Mouse (Mus musculus): ENCODE measurements around the gene Pank4.

The Pank4 gene

GRCm38 (mm10) chr4:154943323-154944039 lies 20.4 kb upstream of the Pank4 start:
- no peak for DNase-seq (ENCODE audit: low read depth, low spot score)

- DNase-seq (ENCODE audit: low read depth, low spot score), result peak; percentile 95
These were observed 19.8 kb upstream of the Pank4 start for GRCm38 (mm10) chr4:154944121-154944590.

- peak; percentile 89 for DNase-seq (ENCODE audit: low read depth, low spot score)
These were observed 17.6 kb upstream of the Pank4 start for GRCm38 (mm10) chr4:154946319-154946718.

- DNase-seq (ENCODE audit: low read depth, low spot score), result no peak
These were observed 15.6 kb upstream of the Pank4 start for GRCm38 (mm10) chr4:154948066-154948939.

- DNase-seq (ENCODE audit: low read depth, low spot score), result no peak
These were observed 14.9 kb upstream of the Pank4 start for GRCm38 (mm10) chr4:154948940-154949588.

GRCm38 (mm10) chr4:154949589-154949982 lies 14.3 kb upstream of the Pank4 start:
- no peak for DNase-seq (ENCODE audit: low read depth, low spot score)

- DNase-seq (ENCODE audit: low read depth, low spot score), result no peak
These were observed 11.3 kb upstream of the Pank4 start for GRCm38 (mm10) chr4:154952461-154953241.

GRCm38 (mm10) chr4:154956604-154957003 lies 7.3 kb upstream of the Pank4 start:
- DNase-seq (ENCODE audit: low read depth, low spot score), result no peak

GRCm38 (mm10) chr4:154957289-154957993 lies 6.5 kb upstream of the Pank4 start:
- DNase-seq (ENCODE audit: low read depth, low spot score), result no peak

GRCm38 (mm10) chr4:154958171-154958570 lies 5.8 kb upstream of the Pank4 start:
- DNase-seq (ENCODE audit: low read depth, low spot score), result peak; percentile 85

- DNase-seq (ENCODE audit: low read depth, low spot score), result no peak
These were observed 5.3 kb upstream of the Pank4 start for GRCm38 (mm10) chr4:154958621-154959020.

- no peak for DNase-seq (ENCODE audit: low read depth, low spot score)
These were observed 3.8 kb upstream of the Pank4 start for GRCm38 (mm10) chr4:154960021-154960689.

- no peak for DNase-seq (ENCODE audit: low read depth, low spot score)
These were observed 3.2 kb upstream of the Pank4 start, which contains the start of gene Hes5 for GRCm38 (mm10) chr4:154960690-154961225. Hes5 (plus strand) TSS chr4:154960923.

GRCm38 (mm10) chr4:154961226-154961738 lies 2.6 kb upstream of the Pank4 start:
- DNase-seq (ENCODE audit: low read depth, low spot score), result peak; percentile 55

GRCm38 (mm10) chr4:154961911-154962310 lies 2.0 kb upstream of the Pank4 start:
- DNase-seq (ENCODE audit: low read depth, low spot score), result no peak

GRCm38 (mm10) chr4:154962683-154963082 lies 1.2 kb upstream of the Pank4 start:
- no peak for DNase-seq (ENCODE audit: low read depth, low spot score)

GRCm38 (mm10) chr4:154963190-154963836 lies 610 bp upstream of the Pank4 start:
- DNase-seq (ENCODE audit: low read depth, low spot score), result no peak

- no peak for DNase-seq (ENCODE audit: low read depth, low spot score)
These were observed 785 bp downstream of the Pank4 start for GRCm38 (mm10) chr4:154964581-154965235.
